Mouse (Mus musculus) liver, embryonic 14.5 days (tissue): ENCODE measurements around the gene Top2a.

Source experiments
- CTCF ChIP-seq: IDR thresholded peaks from 2 replicates; pipeline ENCODE4 v1.5.1; 2016; ENCODE audit warnings: antibody characterized with exemption, low read depth, control low read depth
- EP300 ChIP-seq: IDR thresholded peaks from 2 replicates; pipeline ENCODE4 v1.6.1; 2016; ENCODE audit warnings: antibody characterized with exemption, low read depth

DNA sequence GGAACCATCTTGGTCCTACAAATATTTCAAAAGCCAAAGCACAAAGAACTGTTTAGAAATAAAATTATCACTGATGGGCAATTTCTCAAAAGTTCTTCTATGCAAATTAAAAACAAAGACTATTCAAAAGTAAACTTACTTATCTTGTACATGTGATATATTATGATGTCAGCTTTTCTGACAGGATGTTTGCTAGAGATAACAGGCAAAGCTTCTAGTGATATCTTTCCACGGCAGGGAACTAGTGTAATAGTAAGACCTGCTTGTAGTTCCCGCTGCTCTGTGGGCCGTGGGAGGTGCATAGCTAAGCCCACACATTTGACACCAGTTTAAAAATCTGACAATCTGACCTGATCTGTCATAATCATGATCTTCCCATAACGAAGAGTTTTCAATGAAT is 13.9 kb downstream of the Top2a start:
- no peak for TF ChIP-seq CTCF
- TF ChIP-seq EP300: no peak
